In genomic region chr1:51751006-51751405, GRCm38 (mm10) we compare ENCODE assay signal across 14 mouse cellular contexts.
DNase-seq lines count a peak whose midpoint lies in the region.
"Had no signal": no experiment of that assay in that cellular context is flagged by ENCODE, and none has a peak within 500 bp of the region (broad histone marks: within the 10 kb centered on the region; RNA-seq: fewer than 3 reads in every experiment).

No protein-coding gene starts in this region.

- DNase-seq in kidney, postnatal 14 days: peak; percentile 23
- DNase-seq in kidney, postnatal 4 days: no peak
- DNase-seq in adrenal gland, adult 8-10 months: peak; percentile 36
- DNase-seq in adrenal gland, postnatal 36 days: peak; percentile 53 to 59
- peak; percentile 35 for DNase-seq in lung, postnatal 25 days (ENCODE audit: low spot score)
- no peak for DNase-seq in right cerebral cortex, adult 2 months (ENCODE audit: low spot score in 2 of 2)
- no peak for DNase-seq in right cerebral cortex, postnatal 14 days
- DNase-seq in B cell, adult 2 months: no peak
- DNase-seq: cerebellum, postnatal 10 days; gastrocnemius, postnatal 10 days; layer of hippocampus, postnatal 36 days; left cerebral cortex, postnatal 4 days; liver, embryonic 13.5 days; thymus, postnatal 36 days had no signal

Comparison
In these comparisons a context has a peak if more than half of its experiments do, and no peak if none do; other contexts are left out.
1. DNase-seq: peak in kidney, postnatal 14 days (single experiment), adrenal gland, adult 8-10 months (single experiment), adrenal gland, postnatal 36 days (2 of 2) and lung, postnatal 25 days (single experiment); none in kidney, postnatal 4 days (0 of 2), right cerebral cortex, adult 2 months (0 of 2), right cerebral cortex, postnatal 14 days (single experiment) and B cell, adult 2 months (0 of 2).